Mouse (Mus musculus) kidney, adult 8-10 months (tissue): ENCODE data around the gene Olfr1423.
"Not testable (repeated sequence)": the region's sequence is repeated elsewhere in the genome, so short reads cannot be mapped to it uniquely, and the experiment has no call there.

Experiments
- DNase-seq, 2 experiments: peaks; one replicate each; pipeline ENCODE4 v3.0.0; 2022

Gene Olfr1423

DNA sequence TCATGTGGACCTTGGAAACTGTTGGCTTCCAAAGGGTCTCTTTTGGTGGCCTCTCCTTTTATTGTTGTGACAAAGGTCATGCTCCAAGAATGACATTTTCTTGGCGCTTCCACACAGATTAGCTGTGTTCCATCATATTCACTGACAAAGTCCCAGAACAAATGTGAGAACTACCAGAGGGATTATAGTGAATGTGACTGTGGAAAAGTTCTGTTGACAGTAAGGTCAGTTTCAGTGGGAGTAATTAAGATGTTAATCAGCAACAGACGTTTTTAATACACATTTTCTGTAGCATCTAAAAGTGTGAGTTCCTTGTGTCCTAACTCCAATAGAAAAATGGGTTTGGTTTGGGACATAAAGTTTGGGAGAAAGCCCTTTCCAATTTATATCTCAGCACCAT is at the start of gene Olfr1423:
Gene Olfr1423, minus strand, starts transcription at position 101 of the 400 bp plus-strand sequence.
- DNase-seq, result no peak

DNA sequence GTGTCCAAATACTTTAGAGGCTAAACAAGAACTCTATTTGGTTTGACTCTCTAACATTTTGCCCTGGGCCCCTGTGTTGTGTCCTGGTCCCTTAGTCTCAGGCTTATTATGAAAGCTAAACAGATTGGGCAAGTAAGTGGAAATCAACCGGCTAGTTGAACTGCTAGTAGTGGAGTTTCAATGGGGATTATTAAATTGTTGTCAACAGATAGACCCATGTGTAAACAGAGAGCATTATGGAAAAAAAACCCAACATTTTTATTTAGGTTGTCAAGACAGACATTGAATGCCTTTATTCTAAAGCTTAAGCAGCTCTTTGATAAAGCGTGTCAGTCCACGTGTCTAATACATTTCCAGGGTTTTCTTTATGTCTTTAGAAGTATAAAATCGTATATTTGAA is 36.5 kb upstream of the Olfr1423 start, which contains the start of gene Olfr1425:
Gene Olfr1425, minus strand, starts transcription at position 101 of the 400 bp plus-strand sequence.
- DNase-seq, result not testable (repeated sequence)

DNA sequence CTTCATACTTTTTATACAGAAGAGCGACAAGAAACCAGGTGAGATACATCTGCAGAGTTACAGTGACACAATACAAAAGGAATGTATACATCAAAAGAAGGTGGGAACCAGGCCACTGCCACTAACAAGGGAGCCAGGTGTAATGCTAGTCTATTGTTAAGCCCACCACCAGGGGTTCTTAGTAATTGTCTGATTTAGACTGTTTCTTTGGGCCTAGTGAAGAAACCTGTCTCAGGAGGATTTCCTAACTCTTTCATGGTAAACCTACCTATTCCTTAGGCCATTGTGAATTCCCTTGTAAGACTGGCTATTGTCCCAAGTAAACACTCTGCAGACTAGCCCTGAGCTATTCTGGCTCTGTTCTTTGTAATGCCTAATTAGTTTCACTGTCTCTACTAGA is 28.4 kb upstream of the Olfr1423 start:
- DNase-seq, result peak in 1 of 2 experiments; percentile 13

DNA sequence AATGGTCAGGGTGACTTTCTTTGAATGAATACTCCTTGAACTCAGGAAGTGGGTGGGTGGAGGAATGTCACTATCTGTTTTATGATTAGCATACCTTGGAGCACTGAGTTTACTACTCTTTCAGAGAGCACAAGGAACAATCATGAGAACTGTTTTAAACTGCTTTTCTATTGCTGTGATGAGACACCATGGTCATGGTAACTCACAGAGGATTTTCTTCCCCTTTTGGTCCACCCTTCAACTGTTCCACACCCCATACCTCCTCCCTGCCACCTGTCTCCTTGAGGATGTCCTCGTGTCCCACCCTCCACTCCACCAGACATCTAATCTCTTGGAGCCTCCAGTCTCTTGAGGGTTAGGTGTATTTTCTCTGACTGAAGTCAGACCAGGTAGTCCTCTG is 26.7 kb upstream of the Olfr1423 start:
- not testable (repeated sequence) for DNase-seq

DNA sequence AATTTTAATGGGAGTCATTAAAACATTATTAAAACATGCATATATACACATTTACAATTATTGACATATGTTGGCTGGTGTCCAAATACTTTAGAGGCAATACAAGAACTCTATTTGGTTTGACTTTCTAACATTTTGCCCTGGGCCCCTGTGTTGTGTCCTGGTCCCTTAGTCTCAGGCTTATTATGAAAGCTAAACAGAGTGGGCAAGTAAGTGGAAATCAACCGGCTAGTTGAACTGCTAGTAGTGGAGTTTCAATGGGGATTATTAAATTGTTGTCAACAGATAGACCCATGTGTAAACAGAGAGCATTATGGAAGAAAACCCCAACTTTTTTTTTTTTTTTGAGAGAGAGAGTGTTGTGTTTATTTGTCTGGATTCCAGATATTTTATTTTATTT is 21.5 kb upstream of the Olfr1423 start, which contains the start of gene Olfr1424:
Gene Olfr1424, minus strand, starts transcription at position 101 of the 400 bp plus-strand sequence.
- DNase-seq, result not testable (repeated sequence)

DNA sequence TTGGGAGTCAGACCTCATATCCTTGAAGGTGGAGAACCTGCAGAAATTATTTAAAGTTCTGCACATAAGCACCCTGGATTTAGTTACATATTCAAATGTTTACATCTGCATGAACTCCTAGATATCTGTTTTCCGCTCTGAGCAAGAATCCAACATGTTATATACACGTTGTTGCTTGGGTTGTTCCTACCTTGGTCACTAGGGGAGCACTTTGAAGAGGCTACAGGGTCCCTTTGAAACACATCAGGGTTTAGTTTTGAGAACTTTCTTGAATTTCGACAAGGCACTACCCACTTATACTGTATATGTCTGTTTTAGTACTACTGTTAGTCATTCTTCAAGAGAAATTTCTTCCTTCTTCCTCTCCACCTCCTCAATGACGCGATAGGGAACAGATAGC is 2.0 kb upstream of the Olfr1423 start:
- no peak for DNase-seq

DNA sequence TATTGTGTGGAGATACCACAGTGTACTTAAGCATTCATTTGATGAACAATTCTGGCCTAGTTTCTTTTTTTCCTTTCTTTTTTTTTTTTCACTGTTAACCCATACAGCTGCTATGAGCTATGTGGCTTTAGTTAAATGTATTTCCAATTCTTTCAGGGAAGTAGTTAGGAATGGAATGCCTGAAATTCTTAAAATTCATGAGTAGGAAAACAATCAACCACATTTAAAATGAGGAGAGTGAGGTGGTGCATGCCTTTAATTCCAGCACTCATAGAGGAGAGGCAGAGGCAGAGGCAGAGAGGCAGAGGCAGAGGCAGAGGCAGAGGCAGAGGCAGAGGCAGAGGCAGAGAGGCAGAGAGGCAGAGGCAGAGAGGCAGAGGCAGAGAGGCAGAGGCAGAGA is 3.4 kb downstream of the Olfr1423 start:
- DNase-seq, result no peak

DNA sequence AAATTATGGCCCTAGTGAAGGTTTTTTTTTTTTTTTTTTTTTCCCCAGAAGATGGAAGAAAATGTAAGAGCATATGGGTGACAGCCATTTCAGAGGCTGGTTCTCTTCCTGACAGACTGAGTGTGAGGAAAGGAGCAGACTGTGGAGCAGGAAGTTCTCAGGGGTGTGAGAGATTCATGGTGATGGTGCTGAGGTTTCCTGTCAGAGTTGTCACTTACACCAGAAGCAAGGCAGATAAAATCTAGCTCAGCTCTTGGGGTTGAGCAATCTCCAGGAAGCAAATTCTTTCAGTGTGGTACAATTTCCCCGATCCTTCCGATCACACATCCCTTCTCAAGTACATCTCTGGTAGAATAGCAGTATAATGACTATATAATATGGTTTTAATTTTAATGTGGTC is 14.5 kb downstream of the Olfr1423 start:
- no peak for DNase-seq

DNA sequence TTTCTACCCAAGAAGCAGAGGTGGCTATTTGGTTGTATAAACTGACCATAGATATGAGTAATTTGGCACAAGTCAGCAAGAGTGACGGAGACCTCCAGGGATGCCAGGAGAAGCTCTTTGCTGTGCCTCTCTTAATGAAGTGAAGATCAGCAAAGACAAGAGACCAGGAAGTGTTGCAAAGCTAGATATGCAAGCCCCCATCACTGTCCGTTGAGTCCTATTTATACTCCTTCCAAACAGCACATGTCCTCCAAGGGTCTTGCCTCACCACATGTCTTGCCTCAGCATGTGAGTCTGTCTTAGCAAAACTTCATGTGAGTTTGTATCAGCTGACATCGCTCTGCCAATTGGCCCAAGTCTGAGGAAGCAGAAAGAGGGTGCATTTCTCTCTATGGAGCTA is 15.8 kb downstream of the Olfr1423 start:
- no peak for DNase-seq

DNA sequence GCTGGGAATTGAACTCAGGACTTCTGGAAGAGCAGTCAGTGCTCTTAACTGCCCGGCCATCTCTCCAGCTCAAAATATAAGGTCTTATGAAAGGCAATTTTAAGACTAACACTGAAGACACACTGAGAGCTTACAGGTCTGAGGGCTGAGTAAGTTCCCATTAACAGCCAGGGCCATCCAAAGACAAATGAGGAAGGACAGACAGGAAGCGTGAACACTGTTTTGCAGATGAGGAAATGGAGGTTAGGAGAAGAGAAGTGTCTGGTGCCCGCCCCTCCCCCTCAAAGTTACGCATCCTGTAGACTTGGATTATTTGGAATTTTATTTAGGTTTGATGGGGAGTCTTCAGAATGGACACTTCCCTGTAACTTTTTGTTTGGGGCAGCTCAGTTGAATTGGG is 17.0 kb downstream of the Olfr1423 start:
- no peak for DNase-seq

DNA sequence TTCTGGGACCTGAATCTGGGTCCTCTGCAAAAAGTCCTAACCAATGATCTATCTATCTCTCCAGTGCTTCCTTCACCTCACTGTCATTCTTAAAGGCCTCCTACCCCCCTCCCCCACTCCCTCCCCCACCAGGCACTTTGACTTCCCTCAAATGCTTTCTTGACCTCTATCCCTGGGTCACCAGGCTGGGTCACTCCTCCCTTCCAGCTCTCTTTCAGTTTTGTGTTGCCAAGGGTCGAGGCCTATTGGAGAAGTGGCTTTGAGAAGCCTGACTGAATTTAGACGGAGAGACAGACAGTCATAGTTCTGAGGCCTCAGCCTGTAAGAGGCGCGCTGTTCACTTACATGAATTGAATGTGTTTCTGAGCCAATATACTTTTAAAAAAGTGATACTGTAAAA is 24.9 kb downstream of the Olfr1423 start:
- no peak for DNase-seq

DNA sequence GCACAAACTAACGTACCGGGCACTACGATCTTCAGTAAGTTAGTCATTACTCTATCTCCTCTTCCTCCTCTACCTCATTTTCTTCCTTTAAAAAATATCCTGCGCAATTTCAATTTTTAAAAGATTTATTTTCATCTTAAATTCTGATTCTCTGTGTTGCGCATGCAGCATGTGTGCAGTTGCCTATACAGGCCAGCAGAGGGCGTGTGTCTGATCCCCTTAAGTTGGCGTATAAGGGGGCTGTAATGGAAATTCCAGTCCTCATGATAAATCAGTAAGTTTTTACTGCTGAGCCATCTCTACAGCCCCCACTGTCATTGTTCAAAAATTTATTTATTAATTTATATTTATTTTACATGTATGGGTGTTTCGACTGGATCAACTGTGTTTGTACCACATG is 25.4 kb downstream of the Olfr1423 start:
- no peak for DNase-seq

DNA sequence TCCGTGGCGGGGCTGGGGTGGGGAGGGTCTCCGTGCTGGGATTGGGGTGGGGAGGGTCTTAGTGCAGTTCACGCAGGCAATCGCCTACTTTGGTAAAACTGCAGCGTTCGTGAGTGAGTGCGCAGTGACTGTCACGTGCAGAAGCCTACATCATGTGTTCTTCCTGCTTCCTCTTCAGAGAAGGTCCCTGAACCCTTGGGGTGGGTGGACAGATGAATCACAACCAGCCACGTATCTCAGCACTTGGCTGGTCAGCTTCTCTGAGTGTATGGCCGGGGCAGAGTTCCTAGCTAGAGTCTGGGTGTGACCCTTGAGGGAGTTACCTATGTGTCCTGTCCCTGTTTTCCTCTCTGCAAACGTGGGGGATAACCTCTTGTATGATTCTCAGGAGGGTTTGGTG is 27.9 kb downstream of the Olfr1423 start:
- peak; percentile 48 to 53 for DNase-seq

DNA sequence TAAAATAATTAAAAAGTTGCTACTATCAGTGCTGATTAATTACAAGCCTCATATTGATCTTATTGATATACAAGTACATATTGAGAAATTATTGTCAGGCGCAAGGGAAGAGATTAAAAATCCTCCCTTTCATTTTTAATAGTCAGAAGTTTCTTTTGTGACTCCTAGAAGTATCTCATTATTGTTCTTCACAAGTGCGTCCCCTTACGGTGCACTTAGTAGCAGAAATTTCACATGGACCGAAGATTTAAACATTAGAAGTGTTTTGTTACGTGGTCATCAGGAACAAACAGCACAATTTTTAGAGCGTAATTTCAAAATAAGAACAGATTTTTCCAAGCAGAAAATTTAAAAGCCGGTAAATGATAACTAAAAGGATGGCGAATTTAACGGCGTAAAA is 28.5 kb downstream of the Olfr1423 start:
- no peak for DNase-seq

DNA sequence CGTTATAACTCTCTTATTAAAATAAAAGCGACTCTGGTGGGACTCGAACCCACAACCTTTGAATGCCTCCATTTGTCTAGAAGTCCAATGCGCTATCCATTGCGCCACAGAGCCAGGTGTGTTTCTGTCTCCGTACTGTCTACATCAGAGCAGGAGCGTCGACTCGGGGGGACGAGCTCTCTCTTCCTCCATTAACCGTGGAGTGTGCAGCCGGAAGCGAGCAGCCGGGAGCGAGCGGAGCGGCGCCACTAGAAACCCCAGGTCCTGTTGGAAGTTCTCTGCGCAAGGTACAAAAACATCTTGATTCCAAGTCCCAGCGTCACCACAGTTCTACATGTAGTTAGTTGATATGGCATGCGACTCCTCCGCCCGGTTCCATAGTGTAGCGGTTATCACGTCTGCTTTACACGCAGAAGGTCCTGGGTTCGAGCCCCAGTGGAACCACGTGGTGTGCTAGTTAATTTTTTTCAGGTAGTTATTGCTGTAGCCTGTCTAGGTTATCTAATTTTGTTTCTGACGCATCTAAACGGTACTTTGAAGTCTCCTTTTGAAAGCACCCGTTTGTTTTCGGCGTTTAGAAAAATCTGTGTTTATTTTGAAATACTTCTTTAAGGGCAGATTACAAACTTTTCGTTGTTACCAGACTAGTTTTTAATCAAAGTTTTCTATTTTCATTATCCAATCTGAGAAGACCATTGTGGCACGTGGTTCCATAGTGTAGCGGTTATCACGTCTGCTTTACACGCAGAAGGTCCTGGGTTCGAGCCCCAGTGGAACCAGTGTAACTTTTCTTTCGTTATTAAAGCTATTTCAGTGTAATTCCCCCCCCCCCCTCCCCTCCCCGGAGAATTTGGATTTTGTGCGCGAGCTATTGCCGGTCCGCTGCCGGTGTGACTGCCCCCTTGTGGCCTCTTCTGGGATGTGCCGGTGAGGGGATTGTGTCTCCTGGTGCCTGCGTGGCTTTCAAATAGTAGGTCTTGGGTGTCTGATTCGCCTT is 29.3 kb downstream of the Olfr1423 start:
- peak; percentile 87 to 88 for DNase-seq

DNA sequence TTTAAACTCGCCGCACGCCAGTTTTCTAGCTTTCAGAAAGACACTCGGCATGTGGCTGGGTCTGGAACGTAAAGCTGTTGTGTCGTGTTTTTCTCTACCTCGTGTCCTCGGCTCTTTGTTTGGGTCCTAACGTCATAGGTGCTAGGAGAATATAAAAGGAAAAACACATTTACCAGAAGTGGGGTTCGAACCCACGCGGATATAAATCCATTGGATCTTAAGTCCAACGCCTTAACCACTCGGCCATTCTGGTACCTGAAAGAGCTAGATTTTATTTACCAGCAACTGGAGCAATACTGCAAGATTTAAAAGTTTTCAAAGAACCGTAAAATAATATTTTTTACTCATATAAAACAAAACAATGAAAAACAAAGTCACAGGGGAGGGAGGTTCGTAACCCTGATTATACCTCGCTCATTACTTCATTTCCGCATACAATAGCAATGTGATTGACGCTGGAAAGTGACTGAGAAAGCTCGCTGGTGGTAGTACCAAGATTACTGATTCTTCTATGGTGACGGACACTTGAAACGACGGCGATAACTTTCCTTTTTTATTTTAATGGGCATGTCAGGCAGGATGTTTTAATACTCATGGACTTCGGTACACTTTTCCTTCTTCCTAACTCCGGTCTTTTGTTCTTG is 30.1 kb downstream of the Olfr1423 start:
- peak; percentile 75 to 87 for DNase-seq

DNA sequence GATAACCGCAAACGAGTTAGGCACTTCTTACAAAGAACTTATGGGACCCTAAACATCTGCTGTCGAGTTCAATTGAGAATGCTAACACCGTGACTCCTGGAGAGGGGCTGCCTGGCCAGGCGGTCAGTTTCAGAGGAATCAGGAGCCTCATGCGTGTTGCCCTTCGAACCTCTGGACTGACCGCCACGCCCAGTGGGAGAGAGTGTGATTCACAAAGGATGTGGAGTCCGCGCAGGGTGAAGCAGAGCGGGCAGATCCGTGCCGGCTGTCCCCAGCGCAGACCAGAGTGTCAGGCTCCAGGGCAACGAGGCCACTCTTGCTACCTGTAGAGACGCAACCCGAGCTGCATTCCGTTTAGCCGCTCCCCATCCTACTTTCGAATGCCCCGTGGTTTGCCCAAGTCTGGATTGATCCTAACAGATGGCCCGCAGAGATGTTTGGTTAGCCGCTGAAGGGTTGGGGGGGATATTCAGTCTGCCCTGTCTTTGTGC is 30.8 kb downstream of the Olfr1423 start:
- DNase-seq, result peak; percentile 76 to 80

DNA sequence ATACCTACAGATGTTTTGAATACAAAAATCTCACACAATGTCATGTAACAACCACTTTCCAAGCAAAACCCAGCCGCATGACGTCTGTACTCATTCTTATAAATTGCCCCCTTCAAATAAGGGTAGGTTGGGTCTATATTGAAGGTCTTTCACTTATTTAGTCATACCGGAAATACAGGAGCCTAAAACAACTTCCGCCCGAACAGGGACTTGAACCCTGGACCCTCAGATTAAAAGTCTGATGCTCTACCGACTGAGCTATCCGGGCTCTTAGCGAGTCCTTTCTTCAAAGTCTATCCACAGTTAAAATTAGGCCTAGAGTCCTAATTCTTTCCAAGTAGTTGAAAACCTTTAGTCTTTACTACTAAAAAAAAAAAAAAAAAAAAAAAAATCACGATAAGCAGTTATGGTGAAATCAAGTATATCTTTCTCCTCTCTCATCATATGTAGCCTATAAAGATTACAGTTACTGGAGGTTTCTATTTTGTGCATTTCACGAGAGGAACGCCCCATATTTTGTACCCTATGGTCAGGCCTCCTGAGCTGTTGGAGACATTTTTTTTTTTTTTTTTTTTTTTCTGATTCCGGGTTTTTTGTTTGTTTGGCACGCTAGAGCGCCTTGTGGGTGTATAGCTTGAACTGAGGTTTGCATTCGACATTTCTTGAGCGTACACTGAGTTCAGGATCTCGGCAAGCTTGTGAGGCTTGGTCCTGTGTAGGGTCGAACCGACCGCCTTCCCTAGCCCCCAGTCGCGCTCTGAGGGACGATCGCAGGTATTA is 31.4 kb downstream of the Olfr1423 start:
- peak; percentile 75 to 83 for DNase-seq

DNA sequence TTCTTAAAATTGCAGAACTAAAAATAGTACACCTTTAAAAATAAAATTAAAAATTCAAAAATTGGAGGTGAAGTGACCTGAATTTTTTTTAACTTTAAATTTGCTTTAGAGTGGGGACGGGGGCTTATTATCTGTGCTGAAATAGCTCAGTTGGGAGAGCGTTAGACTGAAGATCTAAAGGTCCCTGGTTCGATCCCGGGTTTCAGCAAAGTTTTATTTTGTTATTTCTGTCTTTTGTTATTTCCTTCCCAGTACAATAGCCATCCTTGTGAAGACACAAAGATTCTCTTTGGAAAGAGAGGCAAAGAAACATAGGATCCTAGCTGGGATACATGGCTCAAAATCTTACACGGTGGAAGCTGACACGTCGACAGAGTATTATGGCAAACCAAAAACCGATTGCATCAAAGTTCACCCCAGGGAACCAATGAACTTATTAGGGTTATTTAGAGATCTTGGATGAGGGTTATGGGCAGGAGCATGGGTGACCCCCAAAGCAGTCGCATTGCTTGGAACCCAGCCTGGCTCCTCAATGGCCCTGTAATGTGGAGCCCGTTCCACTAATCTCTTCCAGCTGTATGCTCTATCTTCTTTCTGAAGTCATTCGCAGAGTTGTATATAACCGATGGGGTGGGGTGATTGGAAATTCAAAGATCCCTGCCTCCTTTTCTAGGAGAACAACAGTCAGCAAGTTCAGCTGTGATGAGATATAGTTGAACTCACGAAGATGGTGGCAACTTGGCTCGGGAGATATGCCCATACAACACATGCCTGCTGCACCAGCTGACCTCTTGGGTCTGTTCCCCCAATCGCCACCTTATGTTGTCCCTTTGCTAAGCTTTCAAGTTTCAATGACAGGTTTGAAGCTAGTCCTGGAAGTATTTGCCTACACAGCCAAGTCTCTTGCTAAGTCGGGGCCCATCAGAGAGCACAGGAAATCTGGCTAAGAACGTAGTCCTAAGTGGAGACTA is 32.4 kb downstream of the Olfr1423 start:
- no peak for DNase-seq

DNA sequence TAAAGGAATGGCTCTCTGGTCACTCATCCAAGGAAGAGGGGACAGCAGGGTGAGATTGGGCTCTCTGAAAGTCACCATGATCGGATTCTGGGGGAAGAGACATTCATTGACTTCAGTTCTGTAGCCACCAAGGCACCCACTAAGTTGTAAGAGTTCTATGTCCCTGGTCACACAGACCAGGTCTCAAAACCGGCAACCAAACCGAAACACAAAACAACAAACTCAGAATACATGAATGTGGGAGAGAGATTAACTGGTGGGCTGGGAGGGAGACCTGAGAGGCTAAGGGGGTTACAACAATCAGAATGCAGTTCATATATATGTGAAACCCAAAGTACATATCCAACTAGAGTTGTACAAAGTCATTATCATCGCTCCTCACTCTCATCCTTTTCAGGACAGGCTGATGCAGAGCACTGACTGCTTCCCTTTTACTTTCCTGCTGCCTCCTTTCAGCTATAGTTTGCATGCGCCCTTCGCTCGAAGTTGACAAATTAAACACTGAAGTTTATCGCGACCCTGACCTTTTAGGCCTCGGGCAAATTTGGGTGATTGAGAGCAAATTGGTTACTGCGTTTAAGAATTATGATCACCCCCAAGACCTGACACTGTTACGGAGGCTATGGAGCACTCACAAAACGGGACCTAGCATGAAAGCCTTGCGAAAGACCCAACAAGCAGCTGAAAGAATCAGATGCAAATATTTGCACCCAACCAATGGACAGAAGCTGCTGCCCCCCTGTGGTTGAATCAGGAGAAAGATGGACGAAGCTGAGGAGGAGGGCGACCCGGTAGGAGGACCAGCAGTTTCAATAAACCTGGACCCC is 33.8 kb downstream of the Olfr1423 start:
- DNase-seq, result peak in 1 of 2 experiments; percentile 55
